Mouse (Mus musculus) large intestine, adult 2 months (tissue): Measurements from ENCODE around the gene Natd1. TPM values are rescaled to one million over a fixed set of nuclear protein-coding genes. Genes with fewer than 3 reads are reported as not detected.
A peak's percentile ranks its signal among the peaks of the same experiment; 100 is the strongest.

Source experiments
- DNase-seq: peaks from one replicate; pipeline ENCODE4 v3.0.0-alpha.2; 2012; ENCODE audit warnings: low read depth, low spot score
- WGBS: fragments of 180-500 bp; shearing (Covaris S2); methylation state at CpG from one replicate; pipeline ENCODE4 v1.1.7; 2018; 5-methylcytosine and 5-hydroxymethylcytosine counted together
- polyA plus RNA-seq: library from polyadenylated mRNA; depleted of rRNA; stranded (reverse); fragments of >200 nt; gene quantifications from 2 replicates; pipeline ENCODE4 v1.2.3, GENCODE M21; 2012

Gene Natd1
- polyA plus RNA-seq, 1 experiment = 9.7 TPM

DNA sequence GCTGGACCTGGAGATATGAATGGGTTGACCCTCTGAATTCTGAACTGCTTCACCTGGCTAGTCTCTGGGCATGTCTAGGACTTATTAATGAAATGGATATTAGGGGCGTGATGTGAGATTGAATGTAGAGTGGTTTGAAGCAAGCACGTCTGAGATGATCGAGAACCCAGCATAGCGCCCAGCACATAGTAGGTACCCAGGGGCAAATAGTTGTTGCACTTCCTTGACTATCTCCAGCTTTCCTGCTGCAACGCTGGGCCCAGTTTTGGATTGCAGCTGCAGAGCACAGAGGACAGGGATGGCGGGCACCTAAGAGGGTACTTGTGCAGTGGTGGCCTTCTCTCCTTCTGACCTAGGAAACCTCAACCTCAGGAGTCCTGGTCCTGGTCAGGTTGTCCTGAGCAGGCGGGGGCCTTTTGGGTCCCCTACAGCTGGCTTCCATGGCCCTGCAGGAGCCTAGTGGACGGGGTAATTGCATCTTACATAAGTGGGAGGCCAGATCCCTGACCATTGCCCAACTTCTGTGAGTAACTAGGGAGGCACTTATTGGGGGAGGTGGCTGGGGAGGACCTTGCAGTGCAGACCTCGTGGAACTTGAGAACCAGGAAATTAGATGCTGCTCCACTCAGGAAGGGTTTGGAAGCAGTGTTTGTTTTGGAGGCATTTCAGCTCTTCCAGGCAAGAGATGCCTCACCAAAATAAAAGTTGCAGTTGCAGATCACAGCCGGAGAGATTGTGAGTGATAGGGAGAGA is 18.8 kb upstream of the Natd1 start:
- no peak for DNase-seq
- WGBS = 43% methylated on average over 10 of the region's 10 CpGs

DNA sequence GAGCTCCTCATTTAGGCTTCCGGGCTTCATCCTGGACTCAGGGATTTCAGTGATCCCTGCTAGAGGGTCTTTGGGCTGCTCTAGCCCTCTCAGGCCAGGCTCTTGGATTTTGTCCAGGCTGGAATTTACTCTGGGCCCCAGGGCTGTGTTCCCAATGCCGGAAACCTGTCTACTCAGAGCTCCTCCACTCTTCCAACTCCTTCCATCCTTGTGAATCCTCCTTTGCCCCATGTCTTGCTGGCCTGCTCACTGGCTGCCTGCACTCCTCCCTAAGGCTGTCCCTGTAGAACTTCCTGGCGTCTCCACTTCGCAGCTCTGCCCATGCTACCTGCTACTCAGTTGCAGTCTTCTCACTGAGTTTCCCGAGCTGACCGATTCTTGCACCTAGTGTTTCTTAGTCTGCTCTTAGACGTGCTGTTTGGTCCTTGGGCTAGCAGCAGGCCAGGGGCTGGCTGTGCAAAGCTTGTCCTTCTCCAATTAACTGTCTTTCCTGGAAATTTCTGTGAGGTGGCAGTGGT is 18.0 kb upstream of the Natd1 start:
- no peak for DNase-seq
- WGBS = 0% methylated on average over 7 of the region's 7 CpGs

DNA sequence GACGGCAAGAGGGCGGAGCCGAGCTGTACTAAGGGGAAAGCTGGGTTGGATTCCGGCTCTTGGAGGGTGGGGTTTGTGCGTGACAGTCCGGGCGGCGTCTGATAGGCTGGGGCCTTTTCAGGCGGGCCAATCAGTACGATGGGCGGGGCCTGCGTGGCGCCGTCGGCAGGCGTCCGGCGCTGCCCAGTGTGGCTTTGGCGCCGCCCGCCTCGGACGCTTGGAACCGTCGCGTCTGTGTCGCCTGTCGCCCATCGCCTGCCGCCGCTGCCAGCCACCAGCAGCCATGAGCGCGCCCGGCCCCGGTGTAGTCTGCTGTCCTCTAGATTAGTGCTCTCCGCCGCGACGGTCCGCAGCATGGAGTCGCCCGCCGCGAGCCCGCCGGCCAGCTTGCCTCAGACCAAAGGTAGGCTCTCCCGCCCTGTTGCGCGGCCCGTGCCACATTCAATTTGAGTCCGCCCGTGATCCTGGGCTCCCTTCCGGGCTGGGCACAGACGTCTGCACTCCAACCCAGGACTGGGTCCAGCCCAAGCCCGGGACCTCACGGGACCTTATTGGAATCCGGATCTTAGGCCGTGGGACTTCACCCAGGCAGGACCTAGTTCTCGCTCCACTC is 17.4 kb upstream of the Natd1 start, which contains the start of gene Map2k3:
TSS of gene Map2k3 (plus strand) at position 165 of the 613 bp plus-strand sequence.
- WGBS = 0% methylated on average over 51 of the region's 59 CpGs
- DNase-seq = peak; percentile 85

DNA sequence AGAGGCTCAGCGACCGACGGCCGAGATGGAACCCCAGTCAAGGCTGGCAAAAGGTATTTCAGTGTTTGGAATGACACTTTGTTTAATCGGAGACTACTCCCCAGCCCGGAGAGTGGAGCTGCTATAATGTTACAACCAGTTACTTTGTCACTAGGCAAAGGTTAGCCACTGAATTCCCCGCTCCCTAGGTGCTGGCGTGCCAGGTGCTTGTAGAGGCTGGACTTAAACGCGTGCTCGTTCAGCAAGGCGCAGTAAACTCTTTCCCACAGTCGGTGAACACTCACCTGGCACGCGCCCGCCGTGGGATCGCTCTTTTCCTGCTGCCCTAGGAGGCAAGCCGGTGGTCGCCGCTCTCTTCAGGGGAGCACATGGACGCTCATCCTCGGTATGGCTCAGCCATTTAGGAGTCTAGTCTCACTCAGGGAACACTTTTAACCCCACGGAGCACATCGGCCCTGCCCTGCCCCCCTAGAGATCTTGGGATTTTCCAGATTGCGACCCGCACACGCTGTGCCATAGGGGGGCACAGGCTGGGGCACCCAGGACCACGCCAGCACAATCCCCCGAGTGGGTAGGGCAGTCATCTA is 16.8 kb upstream of the Natd1 start:
- no peak for DNase-seq
- under 1% methylated on average over 30 of the region's 30 CpGs for WGBS

DNA sequence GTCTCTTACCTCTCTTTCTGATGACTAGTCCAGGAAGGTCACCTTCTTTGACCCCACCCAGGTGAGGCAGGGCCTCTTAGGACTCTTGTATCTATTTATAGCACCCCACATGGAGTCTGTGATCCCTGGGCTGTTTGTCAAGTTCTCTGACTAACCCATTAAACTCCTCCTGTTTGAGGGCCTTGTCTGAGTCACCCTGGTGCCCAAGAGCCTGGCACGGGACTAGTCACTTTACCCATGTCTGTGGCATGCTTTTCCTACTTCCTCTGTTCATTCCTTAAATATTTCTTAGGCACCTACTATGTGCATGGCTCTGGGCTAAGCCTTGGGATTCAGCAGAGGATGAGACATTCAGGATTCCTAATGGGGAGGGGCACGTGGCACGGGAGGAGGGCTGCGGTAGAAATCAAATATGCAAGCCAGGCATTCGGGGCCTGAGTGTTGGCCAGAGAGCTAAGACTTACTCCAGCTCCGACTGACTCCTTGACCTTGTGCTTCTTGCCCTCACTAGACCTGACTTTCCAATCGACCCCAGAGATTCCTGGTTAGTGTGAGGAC is 16.3 kb upstream of the Natd1 start:
- no peak for DNase-seq
- WGBS = 6% methylated on average over 7 of the region's 7 CpGs

DNA sequence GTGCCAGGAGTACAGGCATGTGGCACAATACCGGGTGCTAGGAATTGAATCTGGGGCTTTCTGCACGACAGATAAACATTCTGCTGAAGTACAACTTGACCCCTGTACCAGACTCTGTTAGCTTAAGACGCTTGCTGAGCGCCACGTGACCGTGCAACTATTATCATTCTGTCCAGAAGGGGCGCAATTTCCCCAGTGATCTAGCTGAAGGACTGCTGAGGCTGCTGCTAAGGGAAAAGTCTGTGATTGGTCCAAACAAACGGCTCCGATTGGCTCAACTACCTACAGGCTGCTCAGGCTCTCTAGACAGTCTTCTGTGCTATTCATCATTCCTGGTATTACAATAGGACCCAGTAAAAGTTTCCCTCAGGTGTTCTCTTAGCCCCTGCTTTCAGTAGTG is 12.7 kb upstream of the Natd1 start:
- DNase-seq = peak; percentile 93
- WGBS = 0% methylated on average over 9 of the region's 9 CpGs

DNA sequence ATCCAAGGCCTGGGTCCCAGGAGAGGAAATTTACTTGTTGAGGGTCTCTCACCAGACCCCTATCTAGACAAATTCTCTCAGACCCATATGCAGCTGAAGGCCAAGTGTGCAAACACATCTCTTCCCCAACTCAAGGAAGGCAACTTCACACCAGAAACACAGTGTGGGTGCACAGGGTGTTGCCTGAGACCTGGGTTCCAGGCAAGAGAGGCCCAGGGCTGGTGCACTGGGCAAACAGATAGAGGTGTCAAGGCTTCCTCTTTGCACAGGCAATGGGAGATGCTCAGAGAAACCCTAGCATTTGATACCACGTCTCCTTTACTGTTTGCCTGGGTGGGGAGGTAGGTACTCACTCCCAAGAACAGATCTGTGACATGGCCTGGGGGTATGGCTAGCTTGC is 10.4 kb upstream of the Natd1 start:
- 84% methylated on average over 1 of the region's 1 CpGs for WGBS
- DNase-seq = no peak

DNA sequence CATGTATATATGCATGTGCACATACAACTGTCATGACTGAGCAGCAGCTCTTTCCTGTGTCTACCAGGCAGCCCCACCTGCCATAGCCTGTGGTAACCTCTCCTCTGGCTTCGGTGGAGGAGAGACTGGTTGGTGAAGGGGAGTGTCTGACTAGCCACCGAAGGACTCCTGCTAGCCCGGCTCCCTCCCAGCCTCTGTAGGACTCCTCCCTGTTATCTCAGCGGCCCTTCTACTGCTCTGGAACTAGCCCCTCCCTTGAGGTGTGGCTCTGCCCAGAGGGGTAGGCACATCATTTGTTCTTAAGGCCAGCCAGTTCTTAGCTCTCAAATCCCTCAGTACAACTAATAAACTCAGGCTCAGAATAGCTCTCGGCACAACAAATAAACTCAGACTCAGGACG is 9.9 kb upstream of the Natd1 start:
- DNase-seq = no peak
- 30% methylated on average over 6 of the region's 6 CpGs for WGBS

DNA sequence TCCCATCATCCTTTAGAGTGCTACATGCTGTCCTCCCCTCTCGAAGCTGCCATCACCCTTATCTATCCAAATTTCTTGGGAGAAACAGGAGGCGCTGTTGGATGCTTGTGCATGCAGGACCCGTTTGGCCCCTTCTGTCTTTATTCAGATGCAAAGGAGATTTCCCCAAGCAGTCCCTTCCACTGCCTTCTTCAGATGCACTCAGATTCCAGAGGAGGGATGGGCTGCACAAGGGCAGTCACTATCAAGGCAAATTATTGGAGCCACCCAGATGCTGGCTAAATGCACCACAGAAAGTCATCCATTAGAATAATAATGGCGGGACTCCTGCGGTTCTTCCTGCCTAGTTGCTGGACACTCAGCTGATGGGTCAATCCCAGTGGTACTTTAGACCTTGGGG is 8.4 kb upstream of the Natd1 start:
- DNase-seq = no peak
- 84% methylated on average over 5 of the region's 5 CpGs for WGBS

DNA sequence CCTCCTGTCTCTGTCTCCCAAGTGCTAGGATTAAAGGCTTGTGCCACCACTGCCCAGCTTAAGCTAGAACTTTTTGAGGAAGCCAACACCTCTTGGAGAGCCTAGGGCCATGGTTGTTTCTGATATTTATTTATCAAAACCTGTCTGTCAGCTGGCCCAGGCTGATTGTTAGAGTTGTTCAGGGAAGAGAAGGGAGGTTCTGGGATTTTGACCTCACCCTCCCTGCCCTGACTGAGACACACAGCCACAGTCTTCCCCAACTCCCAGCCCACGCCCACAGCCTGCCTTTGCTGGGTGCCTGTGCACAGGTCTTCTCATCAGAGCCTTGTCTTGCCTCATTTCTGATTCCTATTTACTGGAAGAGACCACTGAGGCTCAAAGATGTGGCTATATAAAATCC is 7.6 kb upstream of the Natd1 start:
- WGBS = 82% methylated on average over 1 of the region's 1 CpGs
- no peak for DNase-seq

DNA sequence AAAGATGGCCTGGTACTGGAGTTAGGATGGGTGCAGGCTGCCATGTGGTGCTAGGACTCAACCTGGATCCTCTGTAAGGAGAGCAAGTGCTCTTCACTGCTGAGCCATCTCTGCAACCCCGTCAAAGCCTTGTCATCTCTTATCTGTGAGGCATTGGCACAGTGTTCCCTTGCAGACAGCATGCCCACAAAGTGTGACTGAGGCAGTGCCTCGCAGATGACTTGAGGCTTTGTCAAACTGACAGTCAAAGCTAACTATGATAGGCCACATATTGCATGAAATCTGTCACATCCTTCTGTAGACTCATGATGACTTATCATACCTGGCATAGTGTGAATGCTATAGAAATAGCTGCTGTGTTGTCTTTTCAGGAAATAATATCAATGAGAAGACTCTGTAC is 5.5 kb upstream of the Natd1 start:
- DNase-seq = no peak
- 91% methylated on average over 2 of the region's 2 CpGs for WGBS

DNA sequence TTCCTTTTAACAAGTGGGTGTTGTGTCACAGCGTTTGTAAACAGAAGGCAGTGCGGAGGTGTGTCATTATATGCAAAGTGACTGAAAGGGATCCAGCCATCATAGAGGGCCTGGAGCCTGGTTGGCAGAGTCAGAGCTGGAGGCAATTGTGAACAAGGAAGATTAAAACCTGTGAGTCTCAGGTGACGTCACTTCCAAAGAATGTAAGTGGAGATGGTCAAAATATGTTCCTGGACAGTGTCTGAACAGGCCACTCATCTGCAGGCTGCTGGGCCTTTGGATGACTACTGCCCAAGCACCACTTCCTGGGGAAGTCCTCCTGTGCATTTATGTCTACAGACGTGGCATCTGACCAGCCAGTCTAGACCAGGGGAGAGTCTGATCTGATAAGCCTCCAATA is 651 bp upstream of the Natd1 start:
- no peak for DNase-seq
- 59% methylated on average over 4 of the region's 4 CpGs for WGBS

DNA sequence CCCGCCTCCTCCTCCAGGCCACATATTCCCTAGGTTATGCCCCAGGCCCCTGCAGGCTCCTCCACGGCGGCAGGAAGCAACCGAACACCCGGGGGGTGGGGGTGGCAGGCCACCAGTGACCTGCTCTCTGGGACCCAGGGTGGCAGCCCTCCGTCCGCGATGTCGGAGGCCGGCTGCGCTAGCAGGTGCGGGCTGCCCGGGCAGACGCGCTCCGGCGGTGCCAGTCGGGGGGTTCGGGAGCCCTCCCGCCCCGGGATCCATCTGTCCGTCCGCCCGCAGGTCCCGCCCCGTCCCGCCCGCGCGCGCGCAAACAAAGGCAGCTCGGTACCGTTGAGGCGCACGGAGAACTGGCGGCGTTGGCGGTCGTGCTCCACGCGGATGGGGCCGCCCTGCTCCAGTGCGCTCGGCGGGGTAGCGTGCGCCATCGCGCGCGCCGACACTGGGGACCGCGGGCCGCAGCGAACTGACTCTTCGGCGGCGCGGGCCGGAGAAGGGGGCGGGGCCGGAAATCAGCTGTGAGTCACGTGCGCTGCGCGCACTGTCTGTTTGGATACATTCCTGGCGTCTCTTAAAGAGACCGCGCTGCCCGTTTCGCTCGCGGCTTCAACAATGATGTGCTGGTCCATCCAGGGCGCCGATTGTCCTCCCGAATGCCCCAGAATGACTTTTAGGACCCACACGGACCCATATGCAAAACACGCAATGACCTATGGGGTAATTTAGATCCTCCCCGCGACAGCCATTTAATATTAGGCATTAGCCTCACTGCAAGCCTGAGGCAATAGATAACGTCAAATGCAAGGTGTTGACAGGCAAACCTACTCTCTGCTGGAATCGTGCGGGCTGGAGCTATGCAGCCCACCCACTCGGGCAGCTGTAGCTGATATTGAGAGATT is 1.0 kb downstream of the Natd1 start:
- no peak for DNase-seq
- WGBS = under 1% methylated on average over 85 of the region's 86 CpGs

DNA sequence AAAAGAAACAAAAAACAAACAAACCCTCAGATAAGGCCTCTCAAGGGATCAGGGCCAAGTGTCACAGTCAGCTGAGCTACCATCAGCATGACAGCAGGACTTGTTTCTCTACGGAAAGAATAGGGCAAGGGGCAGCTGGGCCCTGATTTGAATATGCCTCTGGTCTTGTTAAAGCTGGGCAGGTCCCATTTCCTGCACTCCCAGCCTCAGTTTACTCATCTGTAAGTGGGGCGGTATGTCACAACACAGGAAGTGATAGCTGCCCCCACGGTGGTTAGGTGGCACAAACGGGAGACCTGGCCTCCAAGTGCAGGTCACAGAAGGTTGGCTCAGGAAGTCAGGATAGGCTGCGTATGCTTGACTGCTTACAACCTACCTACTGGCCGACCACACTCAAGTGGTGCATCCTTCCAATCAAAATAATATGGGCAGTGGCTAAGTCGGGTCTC is 2.0 kb downstream of the Natd1 start:
- no peak for DNase-seq
- 17% methylated on average over 7 of the region's 7 CpGs for WGBS

DNA sequence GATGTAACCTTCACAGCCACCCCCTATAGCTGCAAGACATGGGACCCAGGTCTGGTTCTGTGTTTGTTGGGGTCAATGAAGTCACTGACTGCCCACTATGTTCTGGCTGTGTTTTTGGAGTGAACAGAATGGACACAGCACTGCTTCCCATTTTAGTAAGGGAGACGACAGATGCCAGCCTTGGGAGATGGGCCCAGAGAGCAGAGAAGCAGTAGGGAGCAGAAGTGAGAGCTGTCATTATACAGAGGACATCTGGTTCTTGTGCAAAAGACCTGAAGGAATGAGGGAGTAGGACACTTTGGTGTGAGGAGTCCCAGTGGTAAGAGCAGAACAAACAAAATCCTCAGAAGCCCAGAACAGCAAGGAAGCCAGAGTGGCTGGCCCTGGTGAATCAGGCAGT is 4.9 kb downstream of the Natd1 start:
- DNase-seq = no peak
- WGBS = 78% methylated on average over 1 of the region's 1 CpGs

DNA sequence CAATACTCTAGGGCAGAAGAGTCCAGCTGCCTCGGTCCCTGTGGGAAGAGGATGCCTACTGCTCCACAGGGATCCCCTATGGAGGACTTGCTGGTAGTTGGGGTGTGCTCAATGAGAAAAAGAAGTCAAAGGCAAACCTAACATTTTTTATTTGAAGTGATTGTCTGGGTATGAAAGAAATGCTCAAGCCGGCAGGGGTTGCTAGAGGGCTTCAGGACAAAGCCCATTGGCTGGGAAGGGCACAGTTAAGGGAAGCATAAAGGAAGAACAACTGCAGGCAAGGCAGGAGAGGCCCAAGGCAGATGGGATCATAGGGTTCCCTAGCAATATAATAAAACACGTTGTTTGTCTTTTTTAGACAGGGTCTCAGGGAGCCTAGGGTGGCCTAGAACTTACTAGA is 6.5 kb downstream of the Natd1 start:
- DNase-seq = no peak
- 61% methylated on average over 3 of the region's 3 CpGs for WGBS

DNA sequence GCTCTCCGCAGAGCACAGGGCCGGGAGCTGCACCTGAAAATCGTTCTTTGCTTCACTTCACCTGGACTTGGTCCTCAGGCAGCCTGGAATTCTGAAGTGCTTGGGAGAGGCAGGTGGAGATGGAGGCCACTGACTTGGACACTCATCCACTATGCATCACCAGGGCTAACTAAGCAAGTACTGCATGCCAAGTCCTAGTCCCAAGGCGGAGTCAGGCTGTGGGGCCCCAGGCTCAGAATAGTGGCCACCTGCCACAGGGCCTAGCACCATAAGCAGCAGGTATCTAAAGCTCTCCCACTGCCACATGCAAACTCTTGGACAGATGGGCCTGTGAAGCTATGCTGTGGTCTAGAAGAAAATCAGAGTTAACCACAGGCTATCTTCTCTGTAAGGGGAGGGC is 8.1 kb downstream of the Natd1 start:
- 85% methylated on average over 4 of the region's 4 CpGs for WGBS
- DNase-seq = no peak

DNA sequence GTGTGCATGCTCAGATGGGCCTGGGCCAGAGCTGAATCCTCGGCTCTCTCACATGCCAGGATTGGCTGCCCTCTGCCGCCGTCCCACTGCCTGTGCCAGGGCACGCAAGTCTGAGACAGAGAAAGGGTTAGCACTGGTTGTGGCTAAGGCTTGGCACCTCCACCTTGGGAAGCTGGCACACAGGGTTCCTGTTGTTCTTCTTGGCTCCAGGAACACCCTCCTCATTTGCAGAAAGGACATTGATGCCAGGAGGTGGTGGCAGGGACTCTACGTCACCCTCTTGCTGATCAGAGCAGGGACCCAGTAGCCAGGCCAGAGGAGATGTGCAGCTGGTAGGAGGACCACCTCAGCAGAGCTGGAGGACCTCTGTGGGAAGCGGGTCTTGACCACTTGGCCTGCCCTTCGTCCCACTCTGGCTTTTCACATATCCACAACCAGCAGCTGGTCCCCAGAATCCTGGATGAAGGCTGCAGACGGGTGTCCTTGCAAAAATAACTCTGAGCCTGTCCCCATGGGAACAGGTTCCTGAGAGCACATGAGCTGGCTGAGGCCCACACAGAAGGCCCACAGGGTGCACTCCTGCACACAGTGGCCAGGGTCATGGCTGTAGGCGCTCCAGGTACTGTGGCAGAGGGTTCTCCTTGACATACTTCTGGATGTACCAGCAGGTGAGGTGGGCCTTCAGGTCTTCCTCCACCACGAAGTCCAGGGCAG is 9.0 kb downstream of the Natd1 start:
- DNase-seq = no peak
- 89% methylated on average over 10 of the region's 10 CpGs for WGBS

DNA sequence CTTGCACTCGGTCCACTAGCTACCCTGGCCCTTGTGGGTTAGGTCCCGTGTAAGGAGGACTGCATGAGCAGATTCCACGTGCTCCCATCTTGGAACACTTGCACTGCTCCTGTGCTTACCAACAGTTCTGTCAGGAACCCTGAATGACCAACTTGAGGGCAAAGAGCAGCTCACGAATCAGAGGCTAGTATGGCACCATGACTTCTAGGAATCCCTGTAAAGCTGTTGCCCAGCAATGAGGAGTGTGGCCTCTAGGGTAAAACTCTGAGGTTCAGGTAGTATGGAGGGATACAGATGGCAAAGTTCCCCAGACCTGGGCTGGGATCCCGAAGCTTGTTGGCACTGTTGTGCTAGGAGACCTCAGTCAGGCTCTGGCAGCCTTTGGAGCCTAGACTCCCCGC is 10.9 kb downstream of the Natd1 start:
- DNase-seq = no peak
- 87% methylated on average over 6 of the region's 6 CpGs for WGBS
